In genomic region chr5:119400223-119400935, GRCm38 (mm10) we compare ENCODE assay signal across 9 mouse cellular contexts.
DNase-seq lines count a peak whose midpoint lies in the region; ATAC-seq lines count a peak whose summit lies in the region.
"Had no signal": no experiment of that assay in that cellular context is flagged by ENCODE, and none has a peak within 500 bp of the region (broad histone marks: within the 10 kb centered on the region; RNA-seq: fewer than 3 reads in every experiment).

No protein-coding gene starts in this region.

- 10% methylated on average over 6 of the region's 6 CpGs for WGBS in heart, embryonic 13.5 days
- WGBS in limb, embryonic 12.5 days = 13% methylated on average over 6 of the region's 6 CpGs

- no peak overlapping the region for H3K4me2 ChIP-seq in heart, embryonic 13.5 days
- peak overlapping the region; percentile 4; the same call in 1 of the 2 replicates for H3K4me2 ChIP-seq in limb, embryonic 12.5 days

- peaks cover 4% of the 10 kb centered on the region; the same call in 1 of the 2 replicates for H3K9me3 ChIP-seq in heart, embryonic 13.5 days
- no peaks in the 10 kb centered on the region for H3K9me3 ChIP-seq in limb, embryonic 12.5 days

- H3K9ac ChIP-seq in heart, embryonic 13.5 days = peak overlapping the region; percentile 44; the same call in 1 of the 2 replicates
- peak overlapping the region; percentile 9; the same call in 1 of the 2 replicates for H3K9ac ChIP-seq in limb, embryonic 12.5 days (replicated peaks)

- no peaks in the 10 kb centered on the region for H3K27me3 ChIP-seq in heart, embryonic 13.5 days (replicated peaks)
- peaks cover 24% of the 10 kb centered on the region for H3K27me3 ChIP-seq in limb, embryonic 12.5 days

- ATAC-seq in heart, embryonic 13.5 days (ENCODE audit: extremely low read depth, insufficient number of reproducible peaks, low FRiP score, low TSS enrichment) = no peak
- 0 out of 2 replicates have a peak, but pooled peaks have one; percentile 10 for ATAC-seq in limb, embryonic 12.5 days (ENCODE audit: insufficient number of reproducible peaks, insufficient read depth, low FRiP score, low TSS enrichment, low read depth)
- no peak for ATAC-seq in megakaryocyte, adult 5-6 weeks (ENCODE audit: poor library complexity, severe bottlenecking)

- H3K4me1 ChIP-seq in heart, embryonic 13.5 days = peaks cover 13% of the 10 kb centered on the region
- H3K4me1 ChIP-seq in limb, embryonic 12.5 days (replicated peaks) = peaks cover 17% of the 10 kb centered on the region

- peak overlapping the region; percentile 63 for H3K27ac ChIP-seq in heart, embryonic 13.5 days (replicated peaks)
- H3K27ac ChIP-seq in limb, embryonic 12.5 days = peak overlapping the region; percentile 68

- peak; percentile 9 for DNase-seq in kidney, adult 9 months
- no peak for DNase-seq in kidney, adult 11 months
- DNase-seq in thymus, postnatal 0 days (ENCODE audit: low spot score) = peak; percentile 11
- DNase-seq in ovary, postnatal 14 days (ENCODE audit: low spot score) = no peak
- DNase-seq in spleen, postnatal 4 days (ENCODE audit: low spot score in 2 of 2) = no peak

- no peak overlapping the region for H3K4me3 ChIP-seq in heart, embryonic 13.5 days
- no peak overlapping the region for H3K4me3 ChIP-seq in limb, embryonic 12.5 days (replicated peaks)

- H3K36me3 ChIP-seq in heart, embryonic 13.5 days = no peaks in the 10 kb centered on the region
- no peaks in the 10 kb centered on the region for H3K36me3 ChIP-seq in limb, embryonic 12.5 days
- H3K36me3 ChIP-seq: G1E had no signal

Comparison
In these comparisons a context has a peak if more than half of its experiments do, and no peak if none do; other contexts are left out.
1. DNase-seq: peak in kidney, adult 9 months (single experiment) and thymus, postnatal 0 days (single experiment); none in kidney, adult 11 months (single experiment), ovary, postnatal 14 days (single experiment) and spleen, postnatal 4 days (0 of 2).